9 mouse cellular contexts compared by ENCODE assay signal in genomic region chr2:45776485-45777135, GRCm38 (mm10).
A peak's percentile ranks its signal among the peaks of the same experiment; 100 is the strongest.
DNase-seq lines count a peak whose midpoint lies in the region; ATAC-seq lines count a peak whose summit lies in the region.
"Had no signal": no experiment of that assay in that cellular context is flagged by ENCODE, and none has a peak within 500 bp of the region (broad histone marks: within the 10 kb centered on the region; RNA-seq: fewer than 3 reads in every experiment).

No protein-coding gene starts in this region.

- H3K4me2 ChIP-seq in midbrain, embryonic 11.5 days, result no peak overlapping the region
- H3K4me2 ChIP-seq in midbrain, embryonic 16.5 days (ENCODE audit: low read length), result no peak overlapping the region
- H3K4me2 ChIP-seq in neural tube, embryonic 15.5 days, result peak overlapping the region; percentile 11; the same call in 1 of the 2 replicates
- no peak overlapping the region for H3K4me2 ChIP-seq in liver, embryonic 12.5 days

- no peak overlapping the region for H3K27ac ChIP-seq in midbrain, embryonic 11.5 days (ENCODE audit: low read depth, low read length)
- no peak overlapping the region for H3K27ac ChIP-seq in midbrain, embryonic 16.5 days (ENCODE audit: low read length)
- H3K27ac ChIP-seq in neural tube, embryonic 15.5 days (replicated peaks), result no peak overlapping the region
- no peak overlapping the region for H3K27ac ChIP-seq in liver, embryonic 12.5 days
- H3K27ac ChIP-seq: macrophage had no signal

- ATAC-seq in midbrain, embryonic 11.5 days (ENCODE audit: low FRiP score), result no peak
- no peak for ATAC-seq in midbrain, embryonic 16.5 days
- no peak for ATAC-seq in neural tube, embryonic 15.5 days (ENCODE audit: low FRiP score)
- ATAC-seq in liver, embryonic 12.5 days, result no peak

- H3K9ac ChIP-seq in midbrain, embryonic 11.5 days (ENCODE audit: low read length), result no peak overlapping the region
- H3K9ac ChIP-seq in midbrain, embryonic 16.5 days (ENCODE audit: low read depth, low read length), result no peak overlapping the region
- H3K9ac ChIP-seq in neural tube, embryonic 15.5 days (replicated peaks), result no peak overlapping the region
- no peak overlapping the region for H3K9ac ChIP-seq in liver, embryonic 12.5 days

- H3K36me3 ChIP-seq in midbrain, embryonic 11.5 days (ENCODE audit: control insufficient read depth, insufficient read depth, low read length), result no peaks in the 10 kb centered on the region
- H3K36me3 ChIP-seq in midbrain, embryonic 16.5 days (ENCODE audit: control insufficient read depth, insufficient read depth, low read length), result no peaks in the 10 kb centered on the region
- H3K36me3 ChIP-seq in neural tube, embryonic 15.5 days, result no peaks in the 10 kb centered on the region
- no peaks in the 10 kb centered on the region for H3K36me3 ChIP-seq in liver, embryonic 12.5 days

- peak; percentile 82 for DNase-seq in midbrain, embryonic 11.5 days (ENCODE audit: low spot score, missing footprints)
- DNase-seq in embryo, embryonic 11 days, result peak; percentile 63
- DNase-seq in heart, postnatal 36 days, result peak; percentile 30 to 36
- DNase-seq in frontal cortex, postnatal 25 days (ENCODE audit: low spot score in 2 of 2), result no peak
- DNase-seq: layer of hippocampus, postnatal 36 days had no signal

- intact Hi-C loops in heart, postnatal 36 days (cut with DNase I), result no loop called here

- WGBS in midbrain, embryonic 11.5 days, result 76% methylated on average over 17 of the region's 17 CpGs
- 72% methylated on average over 17 of the region's 17 CpGs for WGBS in midbrain, embryonic 16.5 days
- WGBS in neural tube, embryonic 15.5 days, result 58% methylated on average over 17 of the region's 17 CpGs
- 78% methylated on average over 17 of the region's 17 CpGs for WGBS in liver, embryonic 12.5 days (ENCODE audit: insufficient replicate concordance)

- no peaks in the 10 kb centered on the region for H3K27me3 ChIP-seq in midbrain, embryonic 11.5 days (ENCODE audit: control insufficient read depth, insufficient read depth, low read length)
- H3K27me3 ChIP-seq in midbrain, embryonic 16.5 days (ENCODE audit: control insufficient read depth, insufficient read depth, low read depth, low read length), result no peaks in the 10 kb centered on the region
- H3K27me3 ChIP-seq in neural tube, embryonic 15.5 days (replicated peaks), result no peaks in the 10 kb centered on the region
- no peaks in the 10 kb centered on the region for H3K27me3 ChIP-seq in liver, embryonic 12.5 days (replicated peaks)

- H3K9me3 ChIP-seq in midbrain, embryonic 11.5 days (ENCODE audit: control insufficient read depth, low read length), result no peaks in the 10 kb centered on the region
- no peaks in the 10 kb centered on the region for H3K9me3 ChIP-seq in midbrain, embryonic 16.5 days (replicated peaks; ENCODE audit: control insufficient read depth, low read length, poor library complexity, severe bottlenecking)
- H3K9me3 ChIP-seq in neural tube, embryonic 15.5 days (replicated peaks), result no peaks in the 10 kb centered on the region
- no peaks in the 10 kb centered on the region for H3K9me3 ChIP-seq in liver, embryonic 12.5 days (replicated peaks)

- no peak overlapping the region for H3K4me3 ChIP-seq in midbrain, embryonic 11.5 days (ENCODE audit: low read depth, low read length)
- no peak overlapping the region for H3K4me3 ChIP-seq in midbrain, embryonic 16.5 days (ENCODE audit: low read depth, low read length)
- H3K4me3 ChIP-seq in neural tube, embryonic 15.5 days (replicated peaks), result no peak overlapping the region
- no peak overlapping the region for H3K4me3 ChIP-seq in liver, embryonic 12.5 days

- H3K4me1 ChIP-seq in midbrain, embryonic 11.5 days (ENCODE audit: control insufficient read depth, insufficient read depth, low read length), result no peaks in the 10 kb centered on the region
- no peaks in the 10 kb centered on the region for H3K4me1 ChIP-seq in midbrain, embryonic 16.5 days (ENCODE audit: control insufficient read depth, insufficient read depth, low read length)
- no peaks in the 10 kb centered on the region for H3K4me1 ChIP-seq in neural tube, embryonic 15.5 days
- no peaks in the 10 kb centered on the region for H3K4me1 ChIP-seq in liver, embryonic 12.5 days

Comparison
In these comparisons a context has a peak if more than half of its experiments do, and no peak if none do; other contexts are left out.
1. DNase-seq: peak in midbrain, embryonic 11.5 days (single experiment), embryo, embryonic 11 days (single experiment) and heart, postnatal 36 days (2 of 2); none in frontal cortex, postnatal 25 days (0 of 2).